Mouse (Mus musculus): ENCODE measurements around the gene Adgrf3.

Adgrf3 gene

DNA sequence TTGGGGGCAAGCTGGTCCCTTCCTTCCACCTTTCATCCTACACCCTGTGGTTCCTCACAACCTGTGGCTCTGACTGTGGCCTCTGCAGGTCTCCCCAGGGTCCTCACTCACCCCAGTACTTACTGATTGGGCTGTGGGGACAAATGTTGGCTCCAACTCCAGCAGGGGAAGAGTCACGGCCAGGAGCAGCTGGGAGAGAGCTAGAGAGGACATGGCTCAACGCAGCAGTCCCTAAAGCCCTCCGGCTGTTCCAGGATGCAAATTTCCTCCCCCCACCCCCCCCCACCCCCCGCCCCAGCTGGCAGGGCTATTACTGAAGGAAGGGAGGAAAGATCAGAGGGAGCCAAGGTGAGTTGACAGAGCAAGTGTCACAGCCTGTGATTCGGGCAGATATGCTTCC lies at the start of gene Adgrf3:
Gene Adgrf3 (minus strand): TSS at position 230 of the 400 bp plus-strand sequence.
- in situ Hi-C loops (cut with MboI, MseI): no loop called here

GRCm38 (mm10) chr5:30247666-30248065 lies 42.1 kb upstream of the Adgrf3 start:
- in situ Hi-C loops (cut with MboI, MseI): no loop called here

GRCm38 (mm10) chr5:30245861-30246416 lies 40.4 kb upstream of the Adgrf3 start:
- in situ Hi-C loops (cut with MboI, MseI): no loop called here

GRCm38 (mm10) chr5:30243741-30244140 lies 38.2 kb upstream of the Adgrf3 start:
- in situ Hi-C loops (cut with MboI, MseI): no loop called here

DNA sequence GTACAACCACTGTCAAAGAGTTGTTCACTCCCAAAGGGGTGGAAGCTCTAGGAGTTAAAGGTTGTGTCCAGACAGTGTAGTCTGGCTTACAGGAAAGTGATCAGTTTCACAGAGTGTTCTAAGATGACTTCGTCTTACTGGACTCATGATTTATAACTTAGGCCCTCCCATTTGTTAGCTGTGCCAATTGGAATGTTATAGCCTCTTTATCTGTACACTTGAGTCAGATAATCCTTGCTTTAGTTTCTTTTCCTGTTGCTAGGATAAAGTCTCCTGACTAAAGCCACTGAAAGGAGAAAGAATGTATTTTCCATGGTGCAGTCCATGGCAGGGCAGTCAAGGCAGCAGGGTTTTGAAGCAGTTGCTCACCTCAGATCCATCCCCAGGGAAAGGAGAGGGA lies 36.9 kb upstream of the Adgrf3 start:
- in situ Hi-C loops (cut with MboI, MseI): no loop called here

DNA sequence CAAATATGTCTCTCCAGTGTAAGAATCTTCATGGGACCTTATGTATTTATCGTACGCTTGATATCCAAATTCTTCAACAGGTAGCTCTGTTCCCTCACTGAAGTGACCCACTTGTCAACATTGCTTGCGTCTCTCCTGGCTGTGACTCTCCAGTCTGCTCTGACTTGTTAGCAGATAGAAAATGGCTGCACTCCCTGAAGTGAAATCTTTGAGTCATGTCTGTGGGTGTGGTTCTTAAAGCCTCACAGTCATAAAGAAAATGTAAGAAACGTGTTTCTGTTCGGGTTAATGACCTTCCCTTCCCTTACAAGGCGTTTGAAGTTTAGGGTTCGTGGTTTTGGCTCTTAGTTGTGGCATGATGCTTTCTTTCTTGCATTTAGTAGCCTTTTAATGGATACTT lies 35.0 kb upstream of the Adgrf3 start:
- in situ Hi-C loops (cut with MboI, MseI): no loop called here

- in situ Hi-C loops (cut with MboI, MseI): loop anchor here (10.0 kb wide), 1 partner anchor 426 kb away; the partner anchor contains the start of gene Cenpa
Measured at GRCm38 (mm10) chr5:30238533-30238932, 33.0 kb upstream of the Adgrf3 start.

DNA sequence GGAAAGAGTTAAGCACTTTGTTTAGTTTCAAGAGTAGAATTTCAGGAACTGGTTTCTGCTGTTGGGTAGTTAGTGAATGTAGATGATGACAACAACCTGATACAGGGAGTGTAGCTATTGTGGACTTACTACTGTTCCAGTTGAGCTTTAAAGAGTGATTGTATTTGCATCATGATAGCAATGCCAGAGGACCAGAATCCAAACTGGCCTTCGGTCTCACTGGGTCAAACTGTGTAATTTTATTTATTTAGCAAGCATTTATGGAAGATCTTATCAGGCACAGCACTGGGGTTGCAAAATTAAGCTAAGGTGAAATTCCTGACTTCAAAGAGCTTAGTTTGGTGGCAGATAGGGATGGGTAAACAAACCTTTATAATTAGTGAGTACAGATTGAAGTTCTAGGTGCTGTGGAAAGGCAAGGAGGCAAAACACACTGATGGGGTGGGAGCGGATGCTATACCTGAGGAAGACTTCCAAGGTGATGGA lies 30.2 kb upstream of the Adgrf3 start:
- in situ Hi-C loops (cut with MboI, MseI): loop anchor here (10.0 kb wide), 1 partner anchor 429 kb away; the partner anchor contains the start of gene Cenpa

DNA sequence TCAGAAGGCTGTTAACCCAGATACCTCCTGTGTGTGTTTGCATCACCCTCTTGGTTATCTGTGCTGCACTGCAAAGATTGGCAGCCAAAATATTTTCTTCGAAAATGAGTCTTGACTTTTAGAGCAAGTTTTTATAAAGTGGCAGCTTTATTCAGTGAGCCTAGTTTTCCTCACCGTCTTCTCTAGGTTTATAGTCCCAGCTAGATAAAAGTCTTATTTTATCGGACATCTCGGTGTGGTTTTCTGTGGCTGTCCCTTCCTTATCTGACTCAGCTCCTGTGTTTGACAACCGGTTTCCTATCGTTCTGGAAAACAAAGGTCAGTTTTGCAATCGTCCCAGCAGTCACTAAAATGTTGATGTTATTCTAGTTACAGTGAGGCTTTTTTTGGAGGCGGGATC lies 28.5 kb upstream of the Adgrf3 start:
- in situ Hi-C loops (cut with MboI, MseI): loop anchor here (10.0 kb wide), 1 partner anchor 431 kb away; the partner anchor contains the start of gene Cenpa

DNA sequence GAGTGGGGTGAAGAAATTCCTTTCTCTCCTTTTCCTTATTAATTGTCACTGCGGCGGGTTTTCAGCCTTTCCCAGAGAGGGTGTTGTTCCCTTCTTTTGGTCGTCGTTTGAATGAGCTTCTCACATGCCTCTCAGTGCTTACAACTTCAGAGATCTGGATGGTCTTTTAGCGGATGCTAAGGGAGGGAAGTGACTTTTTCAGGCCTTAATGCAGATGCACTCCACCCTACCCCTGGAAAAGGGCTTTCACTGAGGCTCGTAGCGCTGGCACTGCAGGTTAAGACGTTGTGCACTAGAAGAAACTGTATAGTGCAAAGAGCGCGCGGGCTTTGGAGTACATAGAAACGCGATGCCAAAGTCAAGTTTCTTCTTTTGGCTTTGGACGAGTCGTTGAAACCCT lies 27.5 kb upstream of the Adgrf3 start:
- in situ Hi-C loops (cut with MboI, MseI): loop anchor here (10.0 kb wide), 1 partner anchor 432 kb away; the partner anchor contains the start of gene Cenpa

DNA sequence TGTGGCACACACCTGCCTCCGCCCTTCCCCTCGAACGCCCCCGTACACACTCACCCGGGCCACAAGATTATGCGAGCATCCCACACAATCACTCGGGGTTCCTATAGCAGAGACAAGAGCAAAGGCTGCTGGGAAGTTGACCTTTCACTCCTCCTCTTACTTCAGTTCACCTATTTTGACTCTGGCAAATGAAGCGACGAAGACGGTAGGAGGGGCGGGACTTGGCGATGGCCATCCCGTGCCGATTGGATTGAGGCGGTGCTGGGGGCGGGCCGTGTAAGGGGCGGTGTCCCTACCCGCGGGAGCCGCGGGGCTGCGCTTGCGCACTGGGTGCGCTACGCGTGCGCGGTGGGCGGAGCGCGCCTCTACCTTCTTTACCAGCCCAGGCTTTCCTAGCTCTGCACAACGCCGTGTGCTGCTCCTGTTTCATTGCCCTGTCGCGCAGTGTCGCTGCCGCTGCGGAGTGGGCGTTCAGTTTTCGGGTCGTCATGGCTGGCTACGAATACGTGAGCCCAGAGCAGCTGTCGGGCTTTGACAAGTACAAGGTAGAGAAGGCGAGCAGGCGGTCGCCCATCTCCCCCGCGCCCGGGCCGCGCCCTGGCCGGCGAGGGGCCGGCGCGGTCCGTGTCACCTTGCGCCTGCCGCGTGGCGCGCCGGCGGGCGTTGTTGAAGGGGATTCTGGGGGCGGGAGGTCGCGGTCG lies 26.9 kb upstream of the Adgrf3 start, which contains the start of gene Selenoi:
Gene Selenoi (plus strand): TSS at position 311 of the 701 bp plus-strand sequence.
- in situ Hi-C loops (cut with MboI, MseI): loop anchor here (10.0 kb wide), 1 partner anchor 432 kb away; the partner anchor contains the start of gene Cenpa

- in situ Hi-C loops (cut with MboI, MseI): loop anchor here (10.0 kb wide), 1 partner anchor 433 kb away; the partner anchor contains the start of gene Cenpa
Measured at GRCm38 (mm10) chr5:30231891-30232270, 26.4 kb upstream of the Adgrf3 start.

DNA sequence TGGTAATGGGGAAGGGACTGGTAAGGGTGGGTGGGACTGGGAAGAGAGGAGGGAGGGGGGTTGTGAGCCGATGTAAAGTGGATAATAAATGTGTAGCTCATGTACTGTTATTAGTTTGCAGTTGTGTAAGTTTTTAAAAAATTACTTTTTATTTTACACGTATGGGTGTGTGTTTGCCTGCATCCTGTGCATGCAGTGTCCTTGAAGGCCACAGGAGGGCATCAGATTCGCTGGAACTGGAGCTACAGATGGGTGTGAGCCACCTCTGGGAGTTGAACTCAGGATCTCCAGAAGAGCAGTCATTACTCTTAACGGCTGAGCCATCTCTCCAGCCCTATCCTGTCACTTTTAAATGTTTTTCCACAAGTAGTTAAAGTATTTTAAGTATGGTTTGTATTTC lies 25.4 kb upstream of the Adgrf3 start:
- in situ Hi-C loops (cut with MboI, MseI): loop anchor here (10.0 kb wide), 1 partner anchor 434 kb away; the partner anchor contains the start of gene Cenpa

- in situ Hi-C loops (cut with MboI, MseI): no loop called here
Measured at GRCm38 (mm10) chr5:30222681-30223080, 17.2 kb upstream of the Adgrf3 start.

GRCm38 (mm10) chr5:30220666-30221065 lies 15.1 kb upstream of the Adgrf3 start:
- in situ Hi-C loops (cut with MboI, MseI): no loop called here

DNA sequence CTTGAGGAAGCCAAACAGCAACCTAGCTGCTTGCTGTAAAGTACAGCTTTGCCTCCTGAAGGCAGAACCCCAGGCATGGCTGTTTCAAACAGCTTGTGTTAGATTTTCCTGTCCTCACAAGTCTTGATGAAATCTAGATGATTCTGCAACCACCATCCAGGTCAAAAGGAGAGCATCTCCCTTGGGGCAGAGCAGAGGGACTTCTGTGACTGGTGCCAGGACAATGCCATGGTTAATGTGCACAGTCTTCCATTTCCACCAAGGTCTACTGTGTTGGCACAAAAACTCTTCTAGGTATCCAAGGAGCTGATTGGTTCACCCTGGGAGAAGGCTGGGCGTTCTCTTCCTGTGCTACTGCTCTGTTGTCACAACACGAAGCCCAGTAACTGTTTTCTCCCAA lies 14.2 kb upstream of the Adgrf3 start:
- in situ Hi-C loops (cut with MboI, MseI): no loop called here

GRCm38 (mm10) chr5:30215970-30216369 lies 10.4 kb upstream of the Adgrf3 start:
- in situ Hi-C loops (cut with MboI, MseI): no loop called here

GRCm38 (mm10) chr5:30214889-30215288 lies 9.4 kb upstream of the Adgrf3 start:
- in situ Hi-C loops (cut with MboI, MseI): loop anchor here (5.0 kb wide), 1 partner anchor 127 kb away; no protein-coding TSS in a partner anchor

- in situ Hi-C loops (cut with MboI, MseI): loop anchor here (5.0 kb wide), 1 partner anchor 132 kb away; no protein-coding TSS in a partner anchor
Measured at GRCm38 (mm10) chr5:30210758-30211157, 5.2 kb upstream of the Adgrf3 start.

GRCm38 (mm10) chr5:30207276-30207675 lies 1.8 kb upstream of the Adgrf3 start:
- in situ Hi-C loops (cut with MboI, MseI): no loop called here

DNA sequence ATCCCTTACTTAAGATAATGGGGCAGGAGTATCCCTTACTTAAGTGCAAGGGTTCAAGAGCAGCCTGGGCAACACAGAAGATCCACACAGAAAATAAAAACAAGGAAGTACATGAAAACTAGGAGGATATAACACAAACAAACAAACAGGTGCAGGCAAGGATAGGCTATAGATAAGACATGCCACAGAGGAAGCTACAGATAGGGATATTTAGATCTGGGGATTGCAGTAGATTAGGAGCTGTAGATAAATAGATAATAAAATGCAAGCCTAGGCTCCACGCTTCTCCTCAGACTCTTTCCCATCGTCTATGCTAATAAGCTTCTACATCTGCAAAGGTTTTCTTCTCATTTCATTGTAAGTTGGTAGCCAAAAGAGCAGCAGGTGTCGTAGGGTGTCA lies 488 bp downstream of the Adgrf3 start:
- in situ Hi-C loops (cut with MboI, MseI): no loop called here

- in situ Hi-C loops (cut with MboI, MseI): no loop called here
Measured at GRCm38 (mm10) chr5:30204441-30204840, 1.1 kb downstream of the Adgrf3 start.

All from T-helper 1 cell (primary cell).